Mouse (Mus musculus): ENCODE results near the gene Nebl. TPM values are rescaled to one million over a fixed set of nuclear protein-coding genes. Genes with fewer than 3 reads are reported as not detected.
"Not testable (repeated sequence)": the region's sequence is repeated elsewhere in the genome, so short reads cannot be mapped to it uniquely, and the experiment has no call there.

Gene Nebl
- polyA plus RNA-seq, 1 experiment from 2014 or later, result 0.64 TPM

- WGBS, result 67% methylated on average over 1 of the region's 1 CpGs
- Histone ChIP-seq H3K4me1 (ENCODE audit: control insufficient read depth, insufficient read depth, low read length) (no peaks in the 10 kb centered on the region), H3K9me3 (ENCODE audit: control insufficient read depth, low read length) (no peaks in the 10 kb centered on the region), H3K27me3 (replicated peaks; ENCODE audit: control insufficient read depth, insufficient read depth, low read length) (no peaks in the 10 kb centered on the region), H3K27ac (ENCODE audit: low read length) (no peak overlapping the region), H3K4me2 (ENCODE audit: low read depth, low read length) (no peak overlapping the region), H3K36me3 (ENCODE audit: control insufficient read depth, insufficient read depth, low read length) (no peaks in the 10 kb centered on the region), H3K9ac (ENCODE audit: low read depth, low read length) (no peak overlapping the region), H3K4me3 (ENCODE audit: low read length) (no peak overlapping the region)
- ATAC-seq, result no peak
Observed at GRCm38 (mm10) chr2:17297496-17297895, 433.8 kb downstream of the Nebl start.

DNA sequence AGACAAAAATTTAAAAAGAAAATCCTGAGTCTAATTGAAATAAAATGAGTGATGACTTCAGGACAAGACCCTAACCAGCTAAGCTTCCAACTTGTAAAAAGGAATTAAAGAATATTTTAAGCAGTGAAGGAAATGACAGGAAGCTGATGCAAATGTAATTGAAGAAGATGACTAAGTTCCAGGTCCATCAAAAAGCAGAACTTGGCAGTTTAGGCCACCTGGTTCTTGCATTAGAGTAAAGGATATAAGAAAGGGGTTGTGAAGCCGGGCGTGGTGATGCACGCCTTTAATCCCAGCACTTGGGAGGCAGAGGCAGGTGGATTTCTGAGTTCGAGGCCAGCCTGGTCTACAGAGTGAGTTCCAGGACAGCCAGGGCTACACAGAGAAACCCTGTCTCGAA, 436.0 kb downstream of the Nebl start:
- H3K4me2 ChIP-seq (ENCODE audit: low read depth, low read length); H3K4me1 ChIP-seq (ENCODE audit: control insufficient read depth, insufficient read depth, low read length); H3K9me3 ChIP-seq (ENCODE audit: control insufficient read depth, low read length); H3K27ac ChIP-seq (ENCODE audit: low read length); H3K27me3 ChIP-seq (replicated peaks; ENCODE audit: control insufficient read depth, insufficient read depth, low read length); H3K9ac ChIP-seq (ENCODE audit: low read depth, low read length); H3K4me3 ChIP-seq (ENCODE audit: low read length); H3K36me3 ChIP-seq (ENCODE audit: control insufficient read depth, insufficient read depth, low read length); ATAC-seq: not testable (repeated sequence)
- 95% methylated on average over 4 of the region's 5 CpGs for WGBS

Small RNA genes lying within 50 kb of the gene (microRNA-seq; reads per million reads assigned to microRNA genes)
- gene Mir6419, result not detected

Data from intestine, embryonic 16.5 days (tissue).